Mouse (Mus musculus) intestine, embryonic 16.5 days (tissue): Measurements from ENCODE around the gene Chchd3. TPM values are rescaled to one million over a fixed set of nuclear protein-coding genes. Genes with fewer than 3 reads are reported as not detected.

Experiments
- ATAC-seq: fragments of 200-750 bp; cut with Nextera tagmentation; 2 replicates; pipeline ENCODE4 v1.8.0; 2017; ENCODE audit warnings: moderate TSS enrichment, moderate library complexity
- H3K27ac ChIP-seq: fragments of 300-500 bp; sonication (generic); 2 replicates; pipeline ENCODE4 v1.5.1; 2014; ENCODE audit warnings: mild to moderate bottlenecking, low read length
- H3K27me3 ChIP-seq: fragments of 300-500 bp; sonication (generic); replicated peaks from 2 replicates; pipeline ENCODE4 v1.6.1; 2014; ENCODE audit warnings: low read length, control low read depth, mixed read lengths; ENCODE audit not compliant: control insufficient read depth, insufficient read depth
- H3K36me3 ChIP-seq: fragments of 300-500 bp; sonication (generic); 2 replicates; pipeline ENCODE4 v1.6.1; 2014; ENCODE audit warnings: low read length, control low read depth; ENCODE audit not compliant: control insufficient read depth, insufficient read depth
- H3K4me1 ChIP-seq: fragments of 300-500 bp; sonication (generic); 2 replicates; pipeline ENCODE4 v1.6.1; 2014; ENCODE audit warnings: low read length, control low read depth, mixed read lengths; ENCODE audit not compliant: control insufficient read depth, insufficient read depth
- H3K4me2 ChIP-seq: fragments of 300-500 bp; sonication (generic); 2 replicates; pipeline ENCODE4 v1.6.1; 2014; ENCODE audit warnings: low read depth, low read length, control low read depth
- H3K4me3 ChIP-seq: fragments of 300-500 bp; sonication (generic); 2 replicates; pipeline ENCODE4 v1.5.1; 2014; ENCODE audit warnings: mild to moderate bottlenecking, low read length
- H3K9ac ChIP-seq: fragments of 300-500 bp; sonication (generic); 2 replicates; pipeline ENCODE4 v1.6.1; 2014; ENCODE audit warnings: low read depth, low read length
- H3K9me3 ChIP-seq: fragments of 300-500 bp; sonication (generic); 2 replicates; pipeline ENCODE4 v1.6.1; 2016; ENCODE audit warnings: low read length, control low read depth; ENCODE audit not compliant: control insufficient read depth
- WGBS: fragments of 180-500 bp; shearing (Covaris S2); extraction: QIAGEN DNeasy Blood & Tissue Kit; methylation state at CpG from one replicate; pipeline ENCODE4 v1.1.7; 2014; 5-methylcytosine and 5-hydroxymethylcytosine counted together
- polyA plus RNA-seq: library from polyadenylated mRNA; unstranded; fragments of >200 nt; fragmentation: Nextera tagmentation; extraction: Ambion mirVana; gene quantifications from 2 replicates; pipeline ENCODE4 v1.2.1, GENCODE M21; 2015

Chchd3 gene
- polyA plus RNA-seq, 1 experiment from 2014 or later: 164 TPM

GRCm38 (mm10) chr6:33031631-33032030 is 28.4 kb downstream of the Chchd3 start:
- H3K9me3 ChIP-seq: no peaks in the 10 kb centered on the region

GRCm38 (mm10) chr6:33028296-33028695 is 31.8 kb downstream of the Chchd3 start:
- no peaks in the 10 kb centered on the region for H3K9me3 ChIP-seq
- no peaks in the 10 kb centered on the region for H3K36me3 ChIP-seq
- H3K27ac ChIP-seq: no peak overlapping the region
- no peak overlapping the region for H3K4me3 ChIP-seq
- WGBS: 94% methylated on average over 6 of the region's 6 CpGs
- no peak for ATAC-seq
- no peak overlapping the region for H3K9ac ChIP-seq
- H3K4me2 ChIP-seq: no peak overlapping the region
- H3K4me1 ChIP-seq: no peaks in the 10 kb centered on the region
- no peaks in the 10 kb centered on the region for H3K27me3 ChIP-seq

More at GRCm38 (mm10) chr6:33031631-33032030, 28.4 kb downstream of the Chchd3 start:
- no peak for ATAC-seq
- Histone ChIP-seq H3K4me3 (no peak overlapping the region), H3K4me1 (no peaks in the 10 kb centered on the region), H3K27me3 (no peaks in the 10 kb centered on the region), H3K4me2 (no peak overlapping the region), H3K36me3 (no peaks in the 10 kb centered on the region), H3K27ac (no peak overlapping the region), H3K9ac (no peak overlapping the region)
- 78% methylated on average over 2 of the region's 2 CpGs for WGBS

DNA sequence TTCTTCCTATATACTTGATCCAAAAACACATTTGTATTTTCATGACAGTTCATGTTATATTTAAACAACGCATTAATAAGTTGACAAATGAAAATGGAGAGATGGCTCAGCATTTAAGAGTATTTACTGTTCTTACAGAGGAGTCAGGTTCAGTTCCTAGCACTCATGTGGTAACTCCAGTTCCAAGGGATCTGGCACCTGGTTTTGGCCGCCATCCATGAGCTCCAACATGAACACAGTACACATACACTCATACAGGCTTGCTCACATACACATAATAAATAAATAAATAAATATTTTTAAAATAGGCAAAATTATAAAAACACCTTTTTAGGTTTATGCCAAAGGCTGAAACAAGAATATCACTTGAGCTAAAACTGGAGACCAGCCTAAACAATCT is 35.0 kb downstream of the Chchd3 start:
- no peaks in the 10 kb centered on the region for H3K9me3 ChIP-seq
- no peaks in the 10 kb centered on the region for H3K36me3 ChIP-seq
- no peak overlapping the region for H3K9ac ChIP-seq
- no peak overlapping the region for H3K4me3 ChIP-seq
- no peaks in the 10 kb centered on the region for H3K4me1 ChIP-seq
- no peak for ATAC-seq
- no peak overlapping the region for H3K4me2 ChIP-seq
- 94% methylated on average over 2 of the region's 2 CpGs for WGBS
- no peak overlapping the region for H3K27ac ChIP-seq
- no peaks in the 10 kb centered on the region for H3K27me3 ChIP-seq

- no peak overlapping the region for H3K9ac ChIP-seq
- 91% methylated on average over 3 of the region's 3 CpGs for WGBS
- no peaks in the 10 kb centered on the region for H3K4me1 ChIP-seq
- no peak overlapping the region for H3K4me2 ChIP-seq
- no peaks in the 10 kb centered on the region for H3K27me3 ChIP-seq
- H3K4me3 ChIP-seq: no peak overlapping the region
- no peak overlapping the region for H3K27ac ChIP-seq
- H3K36me3 ChIP-seq: no peaks in the 10 kb centered on the region
- no peak for ATAC-seq
- no peaks in the 10 kb centered on the region for H3K9me3 ChIP-seq
These were observed 55.5 kb downstream of the Chchd3 start for GRCm38 (mm10) chr6:33004607-33005006.

DNA sequence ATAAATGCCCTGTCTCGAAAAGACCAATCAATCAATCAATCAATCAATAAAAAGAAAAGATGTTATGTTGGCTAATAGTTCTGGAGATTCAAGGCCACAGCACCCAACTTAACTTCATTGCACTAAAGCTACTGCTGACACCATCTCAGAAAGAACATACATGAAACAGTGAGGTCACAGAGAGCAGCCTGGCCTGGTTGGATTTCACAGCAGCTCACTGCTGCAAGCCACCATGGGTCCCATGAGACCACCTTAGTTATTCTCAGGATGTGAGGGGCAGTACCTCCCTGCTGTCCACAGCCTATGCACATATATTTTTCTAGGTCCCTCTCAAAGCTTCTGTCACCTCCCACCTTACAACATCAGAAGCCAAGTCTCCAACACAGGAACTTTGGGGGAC is 57.1 kb downstream of the Chchd3 start:
- H3K4me2 ChIP-seq: no peak overlapping the region
- no peak for ATAC-seq
- H3K27ac ChIP-seq: no peak overlapping the region
- no peak overlapping the region for H3K9ac ChIP-seq
- no peak overlapping the region for H3K4me3 ChIP-seq
- no peaks in the 10 kb centered on the region for H3K4me1 ChIP-seq
- H3K36me3 ChIP-seq: no peaks in the 10 kb centered on the region
- H3K9me3 ChIP-seq: no peaks in the 10 kb centered on the region
- no peaks in the 10 kb centered on the region for H3K27me3 ChIP-seq
- 75% methylated on average over 1 of the region's 1 CpGs for WGBS

DNA sequence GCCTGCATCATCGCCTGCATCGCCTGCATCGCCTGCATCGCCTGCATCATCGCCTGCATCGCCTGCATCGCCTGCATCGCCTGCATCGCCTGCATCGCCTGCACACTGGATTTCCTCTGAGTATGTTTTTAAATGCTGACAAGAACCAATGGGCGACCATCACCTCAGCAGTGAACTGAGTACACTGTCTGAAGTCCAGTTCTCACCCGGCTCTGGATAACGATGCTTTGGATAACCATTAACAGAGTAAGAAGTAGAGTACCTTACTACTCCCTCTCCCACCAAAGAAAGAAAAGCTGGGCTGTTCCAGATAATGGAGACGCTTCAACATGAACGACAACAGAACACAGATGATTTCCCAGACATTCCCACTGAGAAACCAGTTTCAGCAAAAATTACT is 58.8 kb downstream of the Chchd3 start:
- ATAC-seq: no peak
- no peak overlapping the region for H3K4me3 ChIP-seq
- no peak overlapping the region for H3K27ac ChIP-seq
- WGBS: 88% methylated on average over 15 of the region's 15 CpGs
- H3K27me3 ChIP-seq: no peaks in the 10 kb centered on the region
- H3K4me2 ChIP-seq: no peak overlapping the region
- H3K4me1 ChIP-seq: no peaks in the 10 kb centered on the region
- no peaks in the 10 kb centered on the region for H3K36me3 ChIP-seq
- no peak overlapping the region for H3K9ac ChIP-seq
- no peaks in the 10 kb centered on the region for H3K9me3 ChIP-seq

- Histone ChIP-seq H3K9me3 (no peaks in the 10 kb centered on the region), H3K4me1 (no peaks in the 10 kb centered on the region), H3K9ac (no peak overlapping the region), H3K36me3 (no peaks in the 10 kb centered on the region), H3K4me2 (no peak overlapping the region), H3K4me3 (no peak overlapping the region), H3K27me3 (no peaks in the 10 kb centered on the region), H3K27ac (no peak overlapping the region)
- 83% methylated on average over 1 of the region's 1 CpGs for WGBS
- no peak for ATAC-seq
These were observed 63.5 kb downstream of the Chchd3 start for GRCm38 (mm10) chr6:32996597-32996996.

DNA sequence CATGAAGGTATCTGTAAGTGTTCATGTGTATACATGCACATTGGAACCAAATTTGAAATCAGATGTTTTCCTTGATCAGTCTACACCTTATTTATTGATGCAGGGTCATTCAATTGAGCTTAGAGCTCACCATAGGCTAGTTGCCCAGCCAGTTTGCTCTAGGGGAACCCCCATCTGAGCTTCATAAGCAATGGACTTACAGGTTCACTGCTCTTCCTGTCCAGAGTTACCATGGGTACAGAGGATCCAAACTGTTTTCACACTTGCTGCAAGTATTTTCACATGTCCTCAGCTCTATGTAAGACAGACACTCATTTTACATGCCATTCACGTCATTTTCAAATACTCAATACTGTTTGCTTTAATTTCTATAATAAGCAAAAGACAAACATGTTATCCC is 66.2 kb downstream of the Chchd3 start:
- no peak for ATAC-seq
- Histone ChIP-seq H3K9me3 (no peaks in the 10 kb centered on the region), H3K9ac (no peak overlapping the region), H3K4me3 (no peak overlapping the region), H3K27ac (no peak overlapping the region), H3K4me2 (no peak overlapping the region), H3K36me3 (no peaks in the 10 kb centered on the region), H3K27me3 (no peaks in the 10 kb centered on the region), H3K4me1 (no peaks in the 10 kb centered on the region)
- WGBS: 91% methylated on average over 1 of the region's 1 CpGs

DNA sequence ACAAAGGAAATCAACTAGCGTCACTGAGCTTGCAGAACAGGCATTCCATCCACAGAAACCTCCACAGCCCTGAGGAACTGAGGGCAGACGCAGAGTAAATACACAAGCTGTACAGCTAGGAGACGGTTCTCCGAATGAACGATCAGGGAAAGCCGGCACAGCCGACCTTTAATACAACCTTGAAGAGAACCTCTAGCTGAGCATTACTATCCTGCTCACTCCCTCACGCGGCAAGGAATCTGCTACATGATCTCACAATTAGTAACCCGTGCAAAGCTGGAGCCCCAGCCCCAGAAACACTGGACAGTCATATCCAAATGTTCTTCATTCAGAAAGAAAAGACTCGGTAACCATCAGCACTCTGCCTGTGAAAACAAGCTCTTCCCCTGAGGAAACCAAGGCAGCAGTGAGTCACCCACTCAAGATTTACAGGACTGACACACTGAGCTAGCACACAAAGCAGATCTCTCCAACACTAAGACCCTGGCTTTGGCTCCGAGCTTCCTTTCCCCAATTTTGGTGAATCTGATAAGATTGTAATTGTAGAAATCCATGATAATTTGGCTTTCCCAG is 69.9 kb downstream of the Chchd3 start:
- no peaks in the 10 kb centered on the region for H3K4me1 ChIP-seq
- no peak overlapping the region for H3K4me3 ChIP-seq
- no peaks in the 10 kb centered on the region for H3K9me3 ChIP-seq
- no peak overlapping the region for H3K27ac ChIP-seq
- WGBS: 52% methylated on average over 12 of the region's 12 CpGs
- no peak overlapping the region for H3K4me2 ChIP-seq
- H3K27me3 ChIP-seq: no peaks in the 10 kb centered on the region
- no peak for ATAC-seq
- H3K36me3 ChIP-seq: no peaks in the 10 kb centered on the region
- H3K9ac ChIP-seq: no peak overlapping the region

- Histone ChIP-seq H3K9me3 (no peaks in the 10 kb centered on the region), H3K4me2 (no peak overlapping the region), H3K4me3 (no peak overlapping the region), H3K27me3 (no peaks in the 10 kb centered on the region), H3K9ac (no peak overlapping the region), H3K4me1 (no peaks in the 10 kb centered on the region), H3K36me3 (no peaks in the 10 kb centered on the region), H3K27ac (no peak overlapping the region)
- WGBS: 94% methylated on average over 8 of the region's 8 CpGs
- no peak for ATAC-seq
These were observed 71.5 kb downstream of the Chchd3 start for GRCm38 (mm10) chr6:32988561-32988960.
